Mouse (Mus musculus): ENCODE data around the gene Cfap70. TPM values are rescaled to one million over a fixed set of nuclear protein-coding genes. Genes with fewer than 3 reads are reported as not detected.

The Cfap70 gene
- polyA plus RNA-seq, 1 experiment from 2014 or later: not detected

GRCm38 (mm10) chr14:20397220-20397619, 54.8 kb downstream of the Cfap70 start:
- Histone ChIP-seq H3K27me3 (ENCODE audit: control insufficient read depth, insufficient read depth, low read length) (no peaks in the 10 kb centered on the region), H3K9me3 (replicated peaks; ENCODE audit: control insufficient read depth, low read length) (no peaks in the 10 kb centered on the region), H3K4me1 (ENCODE audit: control insufficient read depth, insufficient read depth, low read length) (no peaks in the 10 kb centered on the region), H3K4me3 (ENCODE audit: low read depth, low read length) (no peak overlapping the region), H3K27ac (ENCODE audit: low read depth, low read length) (no peak overlapping the region), H3K9ac (ENCODE audit: low read depth, low read length) (no peak overlapping the region), H3K4me2 (no peak overlapping the region), H3K36me3 (ENCODE audit: control insufficient read depth, insufficient read depth, low read length) (no peaks in the 10 kb centered on the region)
- 80% methylated on average over 9 of the region's 9 CpGs for WGBS (ENCODE audit: insufficient replicate concordance)
- no peak for ATAC-seq (replicated peaks; ENCODE audit: insufficient number of reproducible peaks, low FRiP score, low TSS enrichment)

- Histone ChIP-seq H3K27ac (ENCODE audit: low read depth, low read length) (peak within 1 kb of the TSS; percentile 80), H3K9ac (ENCODE audit: low read depth, low read length) (peak within 1 kb of the TSS; percentile 92), H3K4me3 (ENCODE audit: low read depth, low read length) (peak within 1 kb of the TSS; percentile 80), H3K4me1 (ENCODE audit: control insufficient read depth, insufficient read depth, low read length) (no peaks in the 10 kb centered on the region), H3K27me3 (ENCODE audit: control insufficient read depth, insufficient read depth, low read length) (no peaks in the 10 kb centered on the region), H3K36me3 (ENCODE audit: control insufficient read depth, insufficient read depth, low read length) (0 out of 2 replicates have a peak, but pooled peaks cover 5% of the 10 kb centered on the region), H3K4me2 (peak within 1 kb of the TSS; percentile 73), H3K9me3 (replicated peaks; ENCODE audit: control insufficient read depth, low read length) (no peaks in the 10 kb centered on the region)
- ATAC-seq (replicated peaks; ENCODE audit: insufficient number of reproducible peaks, low FRiP score, low TSS enrichment): peak; percentile 89
- WGBS (ENCODE audit: insufficient replicate concordance): under 1% methylated on average over 67 of the region's 68 CpGs
Measured at GRCm38 (mm10) chr14:20393205-20393913, 58.7 kb downstream of the Cfap70 start, which contains the start of gene Mrps16. Mrps16 (minus strand) TSS chr14:20393634.

DNA sequence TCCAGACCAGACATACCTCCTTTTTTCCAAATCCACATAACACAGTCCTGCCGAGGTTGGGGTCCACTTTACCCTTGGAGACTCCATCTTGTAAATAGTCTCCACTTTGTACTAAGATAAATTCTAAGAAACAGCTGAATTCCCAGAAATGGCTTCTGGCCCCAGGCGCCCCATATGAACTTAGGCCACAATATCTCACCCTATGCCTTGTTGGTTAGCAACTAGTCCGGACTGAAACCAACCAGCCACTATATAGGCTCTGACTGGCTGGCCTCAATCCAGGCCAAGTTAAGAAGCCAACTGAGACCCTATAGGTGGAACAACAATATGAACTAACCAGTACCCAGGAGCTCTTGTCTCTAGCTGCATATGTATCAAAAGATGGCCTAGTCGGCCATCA, 59.7 kb downstream of the Cfap70 start:
- peak overlapping the region; percentile 80; the same call in 1 of the 2 replicates for H3K4me3 ChIP-seq (ENCODE audit: low read depth, low read length)
- H3K9ac ChIP-seq (ENCODE audit: low read depth, low read length): no peak overlapping the region
- peaks cover 8% of the 10 kb centered on the region for H3K4me1 ChIP-seq (ENCODE audit: control insufficient read depth, insufficient read depth, low read length)
- H3K27ac ChIP-seq (ENCODE audit: low read depth, low read length): no peak overlapping the region
- H3K27me3 ChIP-seq (ENCODE audit: control insufficient read depth, insufficient read depth, low read length): no peaks in the 10 kb centered on the region
- H3K4me2 ChIP-seq: peak overlapping the region; percentile 73
- no peak for ATAC-seq (replicated peaks; ENCODE audit: insufficient number of reproducible peaks, low FRiP score, low TSS enrichment)
- H3K9me3 ChIP-seq (replicated peaks; ENCODE audit: control insufficient read depth, low read length): no peaks in the 10 kb centered on the region
- 77% methylated on average over 3 of the region's 4 CpGs for WGBS (ENCODE audit: insufficient replicate concordance)
- H3K36me3 ChIP-seq (ENCODE audit: control insufficient read depth, insufficient read depth, low read length): 0 out of 2 replicates have a peak, but pooled peaks cover 5% of the 10 kb centered on the region

- no peak overlapping the region for H3K9ac ChIP-seq (ENCODE audit: low read depth, low read length)
- WGBS (ENCODE audit: insufficient replicate concordance): 83% methylated on average over 8 of the region's 8 CpGs
- ATAC-seq (replicated peaks; ENCODE audit: insufficient number of reproducible peaks, low FRiP score, low TSS enrichment): no peak
Measured at GRCm38 (mm10) chr14:20389446-20390079, 62.5 kb downstream of the Cfap70 start.

GRCm38 (mm10) chr14:20388441-20389129, 63.4 kb downstream of the Cfap70 start, which contains the start of gene Dnajc9:
Dnajc9 (minus strand) TSS chr14:20388910.
- WGBS (ENCODE audit: insufficient replicate concordance): under 1% methylated on average over 59 of the region's 59 CpGs
- Histone ChIP-seq H3K9me3 (replicated peaks; ENCODE audit: control insufficient read depth, low read length) (no peaks in the 10 kb centered on the region), H3K4me1 (ENCODE audit: control insufficient read depth, insufficient read depth, low read length) (peaks cover 18% of the 10 kb centered on the region), H3K4me3 (ENCODE audit: low read depth, low read length) (peak within 1 kb of the TSS; percentile 84), H3K9ac (ENCODE audit: low read depth, low read length) (peak within 1 kb of the TSS; percentile 90), H3K27me3 (ENCODE audit: control insufficient read depth, insufficient read depth, low read length) (no peaks in the 10 kb centered on the region), H3K4me2 (peak within 1 kb of the TSS; percentile 84), H3K36me3 (ENCODE audit: control insufficient read depth, insufficient read depth, low read length) (peaks cover 5% of the 10 kb centered on the region; the same call in 1 of the 2 replicates), H3K27ac (ENCODE audit: low read depth, low read length) (peak within 1 kb of the TSS; percentile 88)
- peak; percentile 81 for ATAC-seq (replicated peaks; ENCODE audit: insufficient number of reproducible peaks, low FRiP score, low TSS enrichment)

More at GRCm38 (mm10) chr14:20389446-20390079, 62.5 kb downstream of the Cfap70 start:
- no peaks in the 10 kb centered on the region for H3K27me3 ChIP-seq (ENCODE audit: control insufficient read depth, insufficient read depth, low read length)
- peaks cover 5% of the 10 kb centered on the region; the same call in 1 of the 2 replicates for H3K36me3 ChIP-seq (ENCODE audit: control insufficient read depth, insufficient read depth, low read length)
- H3K4me3 ChIP-seq (ENCODE audit: low read depth, low read length): peak overlapping the region; percentile 84
- no peaks in the 10 kb centered on the region for H3K9me3 ChIP-seq (replicated peaks; ENCODE audit: control insufficient read depth, low read length)
- no peak overlapping the region for H3K27ac ChIP-seq (ENCODE audit: low read depth, low read length)
- peak overlapping the region; percentile 84 for H3K4me2 ChIP-seq
- H3K4me1 ChIP-seq (ENCODE audit: control insufficient read depth, insufficient read depth, low read length): peaks cover 18% of the 10 kb centered on the region

GRCm38 (mm10) chr14:20379753-20380430, 72.1 kb downstream of the Cfap70 start:
- Histone ChIP-seq H3K27me3 (ENCODE audit: control insufficient read depth, insufficient read depth, low read length) (no peaks in the 10 kb centered on the region), H3K27ac (ENCODE audit: low read depth, low read length) (no peak overlapping the region), H3K36me3 (ENCODE audit: control insufficient read depth, insufficient read depth, low read length) (peaks cover 15% of the 10 kb centered on the region), H3K4me1 (ENCODE audit: control insufficient read depth, insufficient read depth, low read length) (peaks cover 18% of the 10 kb centered on the region), H3K9me3 (replicated peaks; ENCODE audit: control insufficient read depth, low read length) (no peaks in the 10 kb centered on the region), H3K4me3 (ENCODE audit: low read depth, low read length) (no peak overlapping the region), H3K4me2 (no peak overlapping the region), H3K9ac (ENCODE audit: low read depth, low read length) (no peak overlapping the region)
- no peak for ATAC-seq (replicated peaks; ENCODE audit: insufficient number of reproducible peaks, low FRiP score, low TSS enrichment)
- WGBS (ENCODE audit: insufficient replicate concordance): 87% methylated on average over 9 of the region's 9 CpGs

- no peaks in the 10 kb centered on the region for H3K9me3 ChIP-seq (replicated peaks; ENCODE audit: control insufficient read depth, low read length)
- no peak overlapping the region for H3K4me2 ChIP-seq
- no peak overlapping the region for H3K9ac ChIP-seq (ENCODE audit: low read depth, low read length)
- no peak overlapping the region for H3K4me3 ChIP-seq (ENCODE audit: low read depth, low read length)
- peaks cover 18% of the 10 kb centered on the region for H3K4me1 ChIP-seq (ENCODE audit: control insufficient read depth, insufficient read depth, low read length)
- no peaks in the 10 kb centered on the region for H3K27me3 ChIP-seq (ENCODE audit: control insufficient read depth, insufficient read depth, low read length)
- ATAC-seq (replicated peaks; ENCODE audit: insufficient number of reproducible peaks, low FRiP score, low TSS enrichment): no peak
- peaks cover 15% of the 10 kb centered on the region for H3K36me3 ChIP-seq (ENCODE audit: control insufficient read depth, insufficient read depth, low read length)
- WGBS (ENCODE audit: insufficient replicate concordance): 86% methylated on average over 5 of the region's 5 CpGs
- H3K27ac ChIP-seq (ENCODE audit: low read depth, low read length): no peak overlapping the region
Measured at GRCm38 (mm10) chr14:20379087-20379640, 72.9 kb downstream of the Cfap70 start.

All from heart, embryonic 11.5 days (tissue).